Mouse (Mus musculus) testis, postnatal 10 days (tissue): Measurements from ENCODE around the gene Elf2.
A peak's percentile ranks its signal among the peaks of the same experiment; 100 is the strongest.
"Not testable (repeated sequence)": the region's sequence is repeated elsewhere in the genome, so short reads cannot be mapped to it uniquely, and the experiment has no call there.

Source experiments
- DNase-seq: peaks from one replicate; pipeline ENCODE4 v3.0.0; 2021; ENCODE audit warnings: low spot score

The Elf2 gene

GRCm38 (mm10) chr3:51233474-51233873, 107.0 kb downstream of the Elf2 start:
- peak; percentile 41 for DNase-seq

DNA sequence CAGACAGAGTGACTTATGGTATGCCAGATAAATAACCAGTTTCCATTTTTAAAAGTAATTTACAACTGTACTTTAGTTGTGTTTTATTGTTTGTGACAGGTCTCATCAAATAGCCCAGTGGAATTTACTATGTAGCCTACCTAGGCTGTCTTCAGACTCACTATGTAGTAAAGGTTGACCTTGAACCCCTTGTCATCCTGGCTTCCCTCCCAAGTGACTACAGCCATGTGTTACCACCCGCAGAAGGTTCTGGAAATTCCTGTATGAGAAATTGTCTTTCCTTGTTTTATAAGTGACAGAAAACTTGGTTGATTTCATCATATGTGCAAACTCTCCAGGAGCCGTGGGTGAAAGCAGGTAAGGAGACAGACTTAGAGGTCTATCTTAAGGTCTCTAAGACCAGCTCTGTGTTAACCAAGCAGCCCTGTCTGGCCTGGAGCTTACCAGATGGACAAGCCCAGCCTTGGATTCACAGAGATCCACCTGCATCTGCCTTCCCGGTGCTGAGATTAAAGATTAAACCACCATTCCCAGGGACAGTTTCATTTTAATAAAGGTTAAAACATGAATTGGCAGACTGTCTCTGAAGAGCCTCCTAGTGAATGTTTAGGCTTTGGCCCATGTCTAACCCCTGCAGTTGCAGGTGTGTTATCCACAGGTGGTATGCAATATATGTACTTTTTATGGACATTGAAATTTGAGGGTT, 108.1 kb downstream of the Elf2 start:
- DNase-seq = no peak

DNA sequence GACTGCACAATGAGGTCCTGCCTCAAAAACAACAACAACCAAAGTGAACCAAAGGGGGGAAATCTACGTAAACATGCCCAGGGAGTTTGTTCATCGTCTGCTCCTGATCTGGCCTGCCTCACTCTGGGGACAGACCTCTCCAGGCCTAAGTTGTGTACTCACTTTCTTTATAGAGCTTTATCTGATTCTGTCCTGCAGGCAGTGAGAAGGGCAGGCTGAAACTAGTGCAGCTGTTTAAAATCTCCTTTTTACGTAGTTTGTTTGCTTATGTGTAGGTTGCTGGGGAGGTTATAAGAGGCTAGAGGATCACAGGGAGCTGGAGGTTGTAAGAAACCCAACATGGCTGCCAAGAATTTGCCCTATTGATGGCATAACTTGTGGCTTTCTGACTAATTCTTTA, 109.0 kb downstream of the Elf2 start:
- no peak for DNase-seq

- DNase-seq = no peak
Observed at GRCm38 (mm10) chr3:51230886-51231285, 109.6 kb downstream of the Elf2 start.

- DNase-seq = no peak
Observed at GRCm38 (mm10) chr3:51230146-51230835, 110.2 kb downstream of the Elf2 start.

- no peak for DNase-seq
Observed at GRCm38 (mm10) chr3:51229226-51229625, 111.2 kb downstream of the Elf2 start.

GRCm38 (mm10) chr3:51228821-51229205, 111.7 kb downstream of the Elf2 start:
- DNase-seq = peak; percentile 43

- DNase-seq = peak; percentile 83
Observed at GRCm38 (mm10) chr3:51228038-51228820, 112.2 kb downstream of the Elf2 start.

DNA sequence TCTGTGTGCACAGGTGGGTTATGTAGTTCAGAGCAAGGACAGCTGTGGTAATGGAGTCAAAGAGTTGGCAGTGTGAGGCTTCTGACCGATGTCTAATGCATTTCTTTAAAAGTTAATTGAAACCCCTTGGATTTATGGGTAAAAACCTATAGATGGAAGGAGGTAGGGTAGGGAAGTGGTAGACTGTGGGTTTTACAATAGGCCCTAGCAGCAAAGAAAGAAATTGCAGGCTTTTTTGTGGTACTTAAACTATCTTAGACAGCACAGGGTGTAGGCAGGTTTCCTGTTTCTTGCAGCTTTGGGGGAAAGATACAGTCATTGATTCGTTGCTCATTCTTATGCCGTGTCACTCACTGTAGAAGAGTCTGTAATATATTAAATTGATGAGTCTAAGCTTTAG, 113.9 kb downstream of the Elf2 start:
- DNase-seq = no peak

DNA sequence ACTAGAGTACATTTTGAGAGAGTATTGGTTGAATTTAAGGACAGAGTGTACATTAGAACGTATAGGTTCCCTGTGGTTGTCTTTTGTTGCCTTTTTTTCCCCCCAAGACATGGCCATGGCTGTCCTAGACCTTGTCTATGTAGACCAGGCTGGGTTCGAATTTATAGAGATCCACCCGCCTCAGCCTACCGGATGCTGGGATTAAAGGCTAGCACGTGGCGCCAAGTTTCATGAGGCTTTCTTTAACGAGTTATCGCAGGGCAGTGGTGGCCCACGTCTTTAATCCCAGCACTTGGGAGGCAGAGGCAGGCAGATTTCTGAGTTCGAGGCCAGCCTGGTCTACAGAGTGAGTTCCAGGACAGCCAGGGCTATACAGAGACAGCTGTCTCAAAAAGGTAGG, 114.5 kb downstream of the Elf2 start:
- DNase-seq = peak; percentile 39

DNA sequence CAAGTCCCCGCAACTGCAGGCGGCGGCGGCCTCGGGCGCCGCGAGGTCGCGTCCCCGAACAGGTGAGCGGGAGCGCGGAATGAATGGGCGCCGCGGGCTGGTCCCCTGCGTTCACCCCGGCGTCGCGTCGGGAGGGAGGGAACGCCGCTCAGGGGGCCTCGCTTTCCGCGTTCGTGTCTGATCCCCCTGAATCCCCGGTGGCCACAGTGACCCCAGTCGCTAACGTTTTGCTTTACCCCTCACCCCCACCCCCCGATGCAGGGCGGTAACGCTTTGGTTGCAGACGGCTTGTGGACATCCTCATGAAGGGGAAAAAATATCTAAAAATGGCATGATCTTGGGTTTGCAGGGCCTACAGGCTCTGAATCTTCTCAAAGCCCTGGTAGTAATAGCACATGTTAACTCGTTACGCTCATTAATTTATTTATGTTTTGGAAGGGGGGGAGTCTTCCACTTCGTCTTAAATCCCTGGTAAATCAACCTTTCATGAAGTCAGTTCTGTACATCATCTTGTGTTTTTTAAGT, 115.2 kb downstream of the Elf2 start:
- no peak for DNase-seq

- DNase-seq = peak; percentile 90
Observed at GRCm38 (mm10) chr3:51224363-51225225, 115.9 kb downstream of the Elf2 start, which contains the start of gene Noct. Noct (plus strand) TSS chr3:51224447.

DNA sequence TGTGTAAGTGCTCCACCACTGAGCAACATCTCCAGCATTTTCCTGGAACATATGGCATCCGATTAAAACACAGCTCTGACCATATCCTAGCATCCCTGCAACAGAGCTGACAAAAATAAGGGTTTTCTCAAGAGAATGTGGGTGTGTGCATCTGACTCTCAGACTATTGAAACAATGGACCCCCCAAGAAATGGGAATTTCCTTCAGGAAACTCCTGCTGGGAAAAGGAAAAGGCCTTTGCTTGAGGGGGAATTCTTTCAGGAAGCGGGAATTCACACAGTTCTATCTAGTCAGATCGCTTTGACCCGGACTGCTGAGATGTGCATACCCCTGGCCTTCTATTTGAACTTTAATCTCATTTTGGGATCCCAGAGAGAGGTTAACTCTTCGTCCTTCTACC, 116.9 kb downstream of the Elf2 start:
- no peak for DNase-seq

DNA sequence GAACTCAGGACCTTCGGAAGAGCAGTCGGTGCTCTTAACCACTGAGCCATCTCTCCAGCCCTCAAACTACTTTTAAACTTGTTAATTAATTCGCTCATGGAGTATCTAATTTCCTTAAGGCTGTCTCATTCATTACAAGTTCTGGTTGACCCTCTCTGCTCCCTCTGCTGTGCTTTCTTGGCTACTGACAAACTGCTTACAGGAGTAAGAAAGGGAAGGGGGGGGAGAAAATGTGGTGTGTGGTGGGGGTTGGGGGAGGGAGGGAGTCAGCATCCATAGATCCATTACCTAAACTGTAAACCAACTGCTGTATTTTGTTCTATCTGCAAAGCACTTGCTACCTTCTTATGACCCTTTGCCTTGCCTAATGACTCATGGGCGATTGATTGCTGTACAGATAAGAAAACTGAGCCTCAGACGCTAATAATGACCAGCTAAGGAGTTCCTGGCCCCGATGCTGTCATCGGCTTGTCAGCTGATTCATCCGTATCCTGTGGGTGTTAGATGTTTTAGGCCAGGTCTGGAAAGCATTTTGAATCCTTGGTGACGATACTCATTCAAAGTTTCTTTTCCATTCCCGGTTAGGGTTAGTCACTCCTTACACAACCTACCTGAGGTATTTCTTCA, 117.5 kb downstream of the Elf2 start:
- DNase-seq = no peak

DNA sequence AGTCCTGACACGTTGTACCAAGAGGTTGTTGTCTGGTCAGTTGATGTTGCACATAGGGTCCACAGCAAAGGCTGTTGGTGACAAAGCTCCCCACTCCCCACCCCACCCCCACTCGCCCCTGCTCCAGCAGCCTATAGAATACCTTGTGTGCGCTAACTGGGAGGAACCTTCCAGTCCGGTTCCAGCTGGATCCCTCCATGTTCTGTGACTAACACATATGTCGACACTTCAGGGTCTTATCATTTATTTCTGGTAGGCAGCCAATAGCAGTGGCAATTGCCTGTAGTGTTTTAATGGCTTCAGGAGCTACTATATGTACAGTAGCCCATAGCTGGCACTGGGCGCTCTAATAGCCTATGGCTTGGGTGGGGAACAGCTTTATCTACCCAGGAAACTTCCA, 118.2 kb downstream of the Elf2 start:
- DNase-seq = no peak

GRCm38 (mm10) chr3:51221847-51222246, 118.6 kb downstream of the Elf2 start:
- no peak for DNase-seq

GRCm38 (mm10) chr3:51220846-51221245, 119.6 kb downstream of the Elf2 start:
- no peak for DNase-seq

- DNase-seq = no peak
Observed at GRCm38 (mm10) chr3:51219213-51219612, 121.2 kb downstream of the Elf2 start.

GRCm38 (mm10) chr3:51218385-51218784, 122.1 kb downstream of the Elf2 start:
- DNase-seq = not testable (repeated sequence)

DNA sequence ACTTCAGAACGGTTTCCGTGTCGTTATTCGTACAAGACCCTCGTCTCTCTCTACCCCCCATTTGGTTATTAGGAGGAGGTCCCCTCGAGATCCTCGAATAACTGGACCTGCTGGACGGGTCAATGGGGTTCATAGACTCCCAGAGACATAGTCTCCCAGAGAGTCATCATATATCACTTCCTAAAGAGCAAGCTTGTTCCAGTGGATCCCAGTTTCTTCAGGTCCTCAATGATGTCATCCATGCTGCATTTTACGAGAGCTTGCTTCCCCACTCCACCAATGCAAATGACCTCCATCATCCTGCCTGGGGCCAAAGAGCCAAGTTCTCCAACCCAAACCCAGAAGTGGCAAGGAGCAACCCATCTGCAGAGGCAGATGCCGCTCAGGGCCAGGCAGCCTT, 124.1 kb downstream of the Elf2 start:
- not testable (repeated sequence) for DNase-seq

DNA sequence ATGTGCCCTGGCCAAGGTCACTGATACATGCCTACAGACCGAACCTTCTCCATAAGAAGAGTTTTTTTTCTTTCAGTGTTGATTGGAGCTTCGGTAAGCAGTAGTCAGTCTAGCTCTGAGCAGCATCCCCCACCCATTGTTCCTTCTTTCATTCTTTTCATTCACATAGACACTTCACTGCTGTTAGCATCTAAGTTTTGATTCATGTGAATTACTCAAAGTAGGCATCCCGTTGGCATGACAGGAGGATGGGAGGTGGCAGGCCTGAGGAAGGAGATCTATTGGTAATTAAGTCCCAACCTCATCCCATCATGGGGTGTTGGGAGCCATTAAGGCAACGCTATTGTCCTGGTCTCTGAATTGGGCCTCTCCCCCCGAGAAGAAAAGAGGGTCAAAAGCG, 124.8 kb downstream of the Elf2 start:
- DNase-seq = no peak
